8 mouse cellular contexts compared by ENCODE assay signal in the genomic region with DNA sequence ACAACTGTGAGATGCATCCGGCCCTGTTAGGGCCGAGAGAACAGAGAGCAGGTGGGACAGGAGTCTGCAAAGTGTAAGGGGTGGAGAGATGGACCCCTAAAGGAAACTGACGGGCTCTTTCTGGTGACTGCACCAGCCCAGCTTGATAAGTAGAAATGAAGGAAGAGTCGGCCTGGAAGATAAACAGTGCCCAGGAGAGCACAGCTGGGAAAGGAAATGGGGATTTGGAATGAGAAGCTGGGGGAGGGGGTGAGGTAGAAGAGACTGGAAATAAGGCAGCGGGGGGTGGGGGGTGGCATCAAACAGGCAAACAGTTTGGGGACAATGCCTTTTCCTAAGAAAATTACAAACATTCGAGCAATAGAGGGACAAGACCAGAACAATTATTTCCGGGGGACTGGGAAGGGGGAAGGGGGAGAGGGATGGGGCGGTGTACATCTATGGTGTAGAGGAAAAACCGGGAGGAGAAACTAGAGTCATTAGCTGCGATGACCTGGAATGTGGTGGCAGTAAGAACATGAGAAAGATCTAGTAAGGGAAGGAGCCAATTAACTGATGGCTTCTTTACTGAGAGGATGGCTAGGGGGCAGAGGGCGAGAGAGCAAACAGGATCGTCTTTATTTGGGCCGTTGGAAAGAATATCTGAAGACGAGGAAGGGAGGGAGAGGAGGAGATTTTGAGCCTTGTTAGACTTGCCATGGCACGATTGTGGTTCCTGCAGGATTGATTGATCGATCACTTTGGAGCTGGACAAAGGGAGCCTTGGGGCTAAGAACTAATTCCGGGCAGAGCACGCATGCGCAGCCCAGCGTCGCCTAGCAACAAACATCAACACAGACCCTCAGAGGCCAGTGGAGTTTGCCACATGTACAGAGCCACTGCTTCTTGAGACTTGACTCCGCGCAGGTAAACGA. TPM values are rescaled to one million over a fixed set of nuclear protein-coding genes. Genes with fewer than 3 reads are reported as not detected.
DNase-seq lines count a peak whose midpoint lies in the region; ATAC-seq lines count a peak whose summit lies in the region.

A gene (plus strand): TSS at position 851 of the 914 bp plus-strand sequence.

- ATAC-seq in megakaryocyte, adult 5-6 weeks (ENCODE audit: poor library complexity, severe bottlenecking) = peak; percentile 45; the same call in 1 of the 2 replicates

- peak; percentile 36 for DNase-seq in WW6 (ENCODE audit: low read depth, low spot score)
- peak; percentile 85 to 87 for DNase-seq in cerebellum, postnatal 10 days
- DNase-seq in frontal cortex, postnatal 10 days (ENCODE audit: low spot score in 2 of 2) = peak; percentile 21 to 59
- DNase-seq in induced T-regulatory cell, adult 2 months (ENCODE audit: low read depth) = peak; percentile 43
- peak; percentile 59 to 67 for DNase-seq in left cerebral cortex, postnatal 10 days (ENCODE audit: extremely low spot score in 1 of 2, low spot score in 2 of 2)
- DNase-seq in retina, postnatal 7 days (ENCODE audit: low read depth, low spot score) = peak; percentile 66
- no peak for DNase-seq in urinary bladder, postnatal 4 days (ENCODE audit: low spot score in 2 of 2)

- intact Hi-C loops in left cerebral cortex, postnatal 10 days (cut with DNase I) = no loop called here

RNA-seq across cellular contexts. Expression of the gene that starts here (rescaled TPM):
- total RNA-seq in left cerebral cortex, postnatal 10 days (2021) = under 1 TPM; 0.79 to 0.81 TPM
- 1.0 and 1.6 TPM in 2 replicates for total RNA-seq in megakaryocyte, adult 5-6 weeks (2015)
- 0.98 and 1.2 TPM in 2 replicates for total RNA-seq in megakaryocyte, adult 5-6 weeks (2017)

Comparison
In these comparisons a context has a peak if more than half of its experiments do, and no peak if none do; other contexts are left out.
1. Peak in DNase-seq in left cerebral cortex, postnatal 10 days; RNA of the gene not detected or under 1 TPM.
2. DNase-seq: peak in WW6 (single experiment), cerebellum, postnatal 10 days (2 of 2), frontal cortex, postnatal 10 days (2 of 2), induced T-regulatory cell, adult 2 months (single experiment) and retina, postnatal 7 days (single experiment); none in urinary bladder, postnatal 4 days (0 of 2).